Mouse (Mus musculus): ENCODE data around the gene Nckap5.

DNA sequence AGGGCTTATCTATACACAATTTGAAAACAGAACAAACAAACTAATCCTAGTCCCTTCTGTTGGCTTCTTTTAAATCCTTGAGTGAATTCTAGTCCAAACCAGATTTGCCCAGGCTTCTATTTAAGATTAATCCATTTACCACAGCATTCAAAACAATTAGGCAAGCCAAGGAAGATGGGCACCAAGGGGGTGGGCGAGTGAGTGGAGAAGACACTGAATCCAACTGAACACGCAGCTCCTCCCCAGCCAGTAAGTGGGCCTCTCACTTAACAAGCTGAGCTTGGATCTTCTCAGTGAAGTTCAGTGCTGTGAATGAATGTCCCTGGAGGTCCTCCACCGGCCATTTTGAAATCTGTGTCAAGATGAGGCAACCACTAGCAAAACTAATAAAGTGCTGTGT, 239.7 kb downstream of the Nckap5 start:
- TF ChIP-seq CTCF (IDR thresholded peaks at IDR 0.05; ENCODE audit: low read depth, low read length), result no peak
- no peak for TF ChIP-seq POLR2A (IDR thresholded peaks at IDR 0.05; ENCODE audit: insufficient read depth, low read length)

All from ES-Bruce4 (cell line).